Mouse (Mus musculus): ENCODE data around the gene Pitpnm1.
A peak's percentile ranks its signal among the peaks of the same experiment; 100 is the strongest.

Pitpnm1 gene

DNA sequence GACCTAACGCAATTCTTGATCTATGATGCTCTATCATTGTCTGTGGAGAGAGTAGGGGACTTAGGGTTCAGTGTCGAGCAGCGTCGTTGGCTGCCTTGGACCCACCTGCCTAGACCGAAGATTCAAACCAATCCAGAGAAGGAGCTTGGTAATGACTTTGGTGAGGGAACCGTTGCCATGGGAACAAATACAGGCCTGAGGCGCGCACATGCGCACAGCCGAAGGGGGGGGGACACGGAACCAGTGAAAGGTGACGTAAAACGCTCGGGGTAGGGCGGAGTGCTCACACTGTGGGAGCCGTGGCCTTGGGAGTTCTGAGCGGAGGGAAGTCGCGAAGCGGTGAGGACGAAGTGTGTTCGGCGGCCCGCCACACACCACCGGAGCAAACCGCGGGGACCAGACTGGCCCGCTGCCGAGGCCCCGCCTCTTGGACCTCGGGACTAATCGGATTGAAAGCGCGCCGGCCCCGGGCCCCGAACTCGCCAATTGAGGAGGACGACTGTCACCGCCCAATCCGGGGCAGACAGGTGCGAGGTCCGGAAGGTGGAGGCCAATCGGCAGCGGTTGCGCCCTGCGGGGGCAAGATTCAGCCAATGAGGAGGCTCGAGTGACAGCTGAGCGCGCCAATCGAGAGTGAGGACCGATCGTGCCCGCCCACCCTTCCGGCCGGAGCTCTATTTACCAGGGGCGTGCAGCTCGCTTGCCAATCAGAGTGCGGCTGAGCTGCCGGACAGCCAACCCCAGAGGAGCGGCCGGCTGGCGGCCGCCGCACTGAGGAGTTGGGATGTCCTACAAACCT lies 3.0 kb upstream of the Pitpnm1 start, which contains the start of gene Cdk2ap2:
Gene Cdk2ap2 (plus strand): TSS at position 541 of the 799 bp plus-strand sequence.
- DNase-seq = peak; percentile 99

DNA sequence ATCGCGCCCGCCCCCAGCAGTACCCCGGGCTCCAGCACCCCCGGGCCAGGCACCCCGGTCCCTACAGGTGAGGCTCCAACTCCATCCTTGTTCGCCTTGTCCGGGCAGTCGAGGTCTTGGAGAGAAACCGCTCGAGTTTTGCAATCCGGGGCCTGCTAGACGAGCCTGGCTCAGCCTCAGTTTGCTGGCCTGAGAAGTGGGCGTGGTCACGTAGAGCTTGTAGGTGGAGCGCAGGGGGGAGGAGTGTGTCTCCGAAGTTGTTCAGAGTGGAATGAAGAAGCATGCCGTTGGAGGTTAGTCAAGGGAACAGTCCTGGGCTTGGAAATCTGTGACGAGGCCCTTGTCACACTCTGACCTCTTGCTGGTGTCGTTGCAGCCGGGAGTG lies 2.4 kb upstream of the Pitpnm1 start:
- no peak for DNase-seq

- DNase-seq = no peak
Measured at GRCm38 (mm10) chr19:4098426-4098825, 1.4 kb upstream of the Pitpnm1 start.

GRCm38 (mm10) chr19:4099056-4099455 lies 742 bp upstream of the Pitpnm1 start:
- DNase-seq = peak; percentile 88

- DNase-seq = peak; percentile 80
Measured at GRCm38 (mm10) chr19:4100718-4101261, 992 bp downstream of the Pitpnm1 start.

GRCm38 (mm10) chr19:4101466-4101865 lies 1.7 kb downstream of the Pitpnm1 start:
- DNase-seq = no peak

- DNase-seq = no peak
Measured at GRCm38 (mm10) chr19:4102049-4102448, 2.3 kb downstream of the Pitpnm1 start.

DNA sequence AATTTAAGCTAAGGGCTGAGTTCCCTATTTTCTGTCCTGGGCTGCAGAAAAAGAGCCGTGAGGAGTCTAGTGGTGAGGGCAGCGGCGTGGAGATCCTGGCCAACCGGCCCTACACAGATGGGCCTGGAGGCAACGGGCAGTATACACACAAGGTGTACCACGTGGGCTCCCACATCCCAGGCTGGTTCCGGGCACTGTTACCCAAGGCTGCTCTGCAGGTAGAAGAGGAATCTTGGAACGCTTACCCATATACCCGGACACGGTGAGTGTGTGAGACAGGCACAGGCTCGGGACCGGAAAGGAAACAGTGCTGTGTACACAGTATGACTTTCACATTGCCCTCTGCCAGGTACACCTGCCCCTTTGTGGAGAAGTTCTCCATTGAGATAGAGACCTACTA lies 2.8 kb downstream of the Pitpnm1 start:
- no peak for DNase-seq

DNA sequence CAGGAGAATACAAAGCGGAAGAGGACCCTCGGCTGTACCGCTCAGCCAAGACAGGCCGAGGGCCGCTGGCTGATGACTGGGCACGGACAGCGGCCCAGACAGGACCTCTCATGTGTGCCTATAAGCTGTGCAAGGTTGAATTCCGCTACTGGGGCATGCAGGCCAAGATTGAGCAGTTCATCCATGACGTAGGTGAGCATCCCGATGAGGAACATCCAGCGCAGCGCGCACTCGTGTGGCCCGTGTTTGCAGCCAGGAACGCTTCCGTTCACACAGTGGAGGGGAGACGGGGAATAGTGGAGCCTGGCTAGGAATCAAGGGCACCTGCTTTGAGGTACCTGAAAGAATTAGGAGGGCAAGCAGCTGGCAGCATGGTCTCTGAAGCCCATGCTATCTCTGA lies 3.5 kb downstream of the Pitpnm1 start:
- DNase-seq = no peak

DNA sequence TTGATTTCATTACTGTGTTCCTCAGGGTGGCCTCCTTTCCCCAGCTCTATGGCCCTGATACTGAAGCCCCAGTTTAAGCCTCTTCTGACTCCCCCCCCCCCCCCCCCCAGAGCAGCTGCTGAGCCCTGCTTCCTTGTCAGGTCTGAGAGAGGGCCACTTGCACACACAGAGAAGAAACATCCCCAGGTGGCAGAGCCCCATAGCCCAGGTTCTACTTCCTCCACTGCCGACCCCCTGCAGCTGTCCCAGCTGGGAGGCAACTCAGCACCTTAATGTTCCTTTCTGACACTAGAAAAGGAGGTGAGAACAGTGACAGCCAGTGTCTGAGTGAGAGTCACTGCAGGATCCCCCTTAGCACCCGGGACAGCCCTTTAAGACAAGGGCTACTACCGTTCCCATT lies 4.0 kb downstream of the Pitpnm1 start:
- no peak for DNase-seq

DNA sequence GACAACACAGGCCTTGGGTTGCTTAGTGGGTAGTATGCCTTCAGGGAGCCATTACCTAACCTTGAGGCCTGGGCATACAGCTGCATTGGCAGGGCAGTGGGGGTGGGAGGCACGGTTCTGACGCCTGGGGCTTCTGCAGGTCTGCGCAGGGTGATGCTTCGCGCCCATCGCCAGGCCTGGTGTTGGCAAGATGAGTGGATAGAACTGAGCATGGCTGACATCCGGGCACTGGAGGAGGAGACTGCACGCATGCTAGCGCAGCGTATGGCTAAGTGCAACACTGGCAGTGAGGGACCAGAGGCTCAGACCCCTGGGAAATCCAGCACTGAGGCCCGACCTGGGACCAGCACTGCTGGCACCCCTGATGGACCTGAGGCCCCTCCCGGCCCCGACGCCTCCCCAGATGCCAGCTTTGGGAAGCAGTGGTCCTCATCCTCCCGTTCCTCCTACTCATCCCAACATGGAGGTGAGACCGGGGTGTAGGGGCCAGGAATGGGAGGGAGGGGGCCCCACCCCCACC lies 4.9 kb downstream of the Pitpnm1 start:
- no peak for DNase-seq

- no peak for DNase-seq
Measured at GRCm38 (mm10) chr19:4106654-4107053, 6.9 kb downstream of the Pitpnm1 start.

DNA sequence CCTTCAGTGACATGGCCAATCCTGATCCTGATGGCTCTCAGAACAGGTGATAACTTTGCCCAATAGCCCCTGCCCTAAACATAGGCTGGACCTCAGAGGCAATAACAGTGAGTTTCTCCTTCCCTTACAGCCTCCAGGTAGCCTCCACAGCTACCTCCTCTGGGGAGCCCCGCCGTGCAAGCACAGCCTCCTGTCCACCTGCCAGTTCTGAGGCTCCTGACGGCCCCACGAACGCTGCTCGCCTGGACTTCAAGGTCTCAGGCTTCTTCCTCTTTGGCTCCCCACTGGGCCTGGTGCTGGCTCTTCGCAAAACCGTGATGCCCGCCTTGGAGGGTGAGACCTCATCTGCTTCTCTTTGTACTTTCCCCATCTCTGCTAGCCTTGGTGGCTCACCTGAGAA lies 8.7 kb downstream of the Pitpnm1 start:
- DNase-seq = no peak

DNA sequence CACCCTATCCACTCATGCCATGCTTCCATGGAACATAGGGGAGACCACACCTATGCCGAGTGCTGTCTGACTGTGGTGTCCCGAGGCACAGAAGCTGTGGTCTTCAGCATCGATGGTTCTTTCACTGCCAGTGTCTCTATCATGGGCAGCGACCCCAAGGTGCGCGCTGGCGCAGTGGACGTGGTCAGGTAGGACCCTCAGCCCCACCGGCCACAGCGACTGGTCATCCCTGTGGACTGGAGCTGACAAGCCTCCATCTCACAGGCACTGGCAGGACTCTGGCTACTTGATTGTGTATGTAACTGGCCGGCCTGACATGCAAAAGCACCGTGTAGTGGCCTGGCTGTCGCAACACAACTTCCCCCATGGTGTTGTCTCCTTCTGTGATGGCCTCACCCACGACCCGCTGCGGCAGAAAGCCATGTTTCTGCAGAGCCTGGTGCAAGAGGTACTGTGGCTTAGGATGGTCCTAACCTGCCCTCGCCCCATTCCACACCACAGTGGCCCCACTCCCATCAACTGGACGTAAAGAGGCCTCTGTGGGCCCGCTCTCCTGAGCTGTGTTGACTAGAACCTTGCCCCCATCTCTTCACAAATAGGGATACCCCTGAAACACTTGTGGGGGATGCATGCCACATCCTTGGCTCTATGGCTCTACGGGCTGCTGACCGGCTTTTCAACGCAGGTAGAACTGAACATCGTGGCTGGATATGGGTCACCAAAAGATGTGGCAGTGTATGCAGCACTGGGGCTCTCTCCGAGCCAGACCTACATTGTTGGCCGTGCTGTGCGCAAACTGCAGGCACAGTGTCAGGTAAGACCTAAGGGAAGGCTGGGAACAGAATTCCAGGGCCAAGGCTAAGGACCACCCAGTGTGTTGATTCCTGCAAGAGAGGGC lies 12.5 kb downstream of the Pitpnm1 start:
- no peak for DNase-seq

DNA sequence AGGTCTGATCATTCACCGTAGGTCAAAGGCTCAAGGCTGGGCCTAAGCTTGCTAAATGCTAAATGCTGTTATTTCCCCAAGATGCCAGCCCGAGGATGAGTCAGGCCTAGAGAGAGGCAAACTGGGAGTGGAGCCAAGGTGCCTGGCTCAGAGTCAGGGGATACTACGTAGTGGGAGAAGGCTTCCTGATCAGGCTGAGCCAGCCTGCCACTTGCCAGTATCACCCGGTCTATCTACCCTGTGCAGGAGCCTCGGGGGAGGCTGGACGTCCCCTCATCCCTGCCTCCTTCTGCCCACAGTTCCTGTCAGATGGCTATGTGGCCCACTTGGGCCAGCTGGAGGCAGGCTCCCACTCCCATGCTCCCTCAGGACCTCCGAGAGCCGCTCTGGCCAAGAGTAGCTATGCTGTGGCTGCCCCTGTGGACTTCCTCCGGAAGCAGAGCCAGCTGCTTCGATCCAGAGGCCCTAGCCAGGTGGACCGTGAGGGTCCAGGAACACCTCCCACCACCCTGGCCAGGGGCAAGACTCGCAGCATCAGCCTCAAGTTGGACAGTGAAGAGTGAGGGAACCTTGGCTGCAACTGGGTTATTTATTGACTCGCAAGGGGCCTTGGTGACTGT lies 13.5 kb downstream of the Pitpnm1 start:
- peak; percentile 65 for DNase-seq

GRCm38 (mm10) chr19:4113806-4114230 lies 14.0 kb downstream of the Pitpnm1 start:
- no peak for DNase-seq

- no peak for DNase-seq
Measured at GRCm38 (mm10) chr19:4114551-4114950, 14.8 kb downstream of the Pitpnm1 start.

- no peak for DNase-seq
Measured at GRCm38 (mm10) chr19:4115144-4115543, 15.3 kb downstream of the Pitpnm1 start.

DNA sequence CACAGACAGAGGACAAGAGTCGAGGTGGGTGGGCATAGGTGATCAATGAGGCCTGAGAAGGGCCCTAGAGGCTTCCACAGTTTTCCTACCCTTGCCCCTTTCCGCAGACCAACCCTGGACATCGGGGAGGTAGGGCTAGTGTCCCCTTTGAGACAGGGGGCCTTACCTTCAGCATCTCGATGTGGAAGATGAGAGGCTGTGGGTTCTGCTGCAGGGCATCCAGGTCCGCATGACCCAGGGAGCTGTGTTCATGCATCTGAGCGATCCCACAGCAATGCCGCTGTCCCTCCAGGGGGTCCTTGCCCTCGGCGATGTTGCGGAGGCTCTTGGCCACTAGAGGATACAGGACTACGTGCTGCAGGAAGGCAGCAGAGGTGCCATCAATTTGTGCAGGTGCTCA lies 16.0 kb downstream of the Pitpnm1 start:
- DNase-seq = no peak

GRCm38 (mm10) chr19:4117006-4117405 lies 17.2 kb downstream of the Pitpnm1 start:
- DNase-seq = no peak

DNA sequence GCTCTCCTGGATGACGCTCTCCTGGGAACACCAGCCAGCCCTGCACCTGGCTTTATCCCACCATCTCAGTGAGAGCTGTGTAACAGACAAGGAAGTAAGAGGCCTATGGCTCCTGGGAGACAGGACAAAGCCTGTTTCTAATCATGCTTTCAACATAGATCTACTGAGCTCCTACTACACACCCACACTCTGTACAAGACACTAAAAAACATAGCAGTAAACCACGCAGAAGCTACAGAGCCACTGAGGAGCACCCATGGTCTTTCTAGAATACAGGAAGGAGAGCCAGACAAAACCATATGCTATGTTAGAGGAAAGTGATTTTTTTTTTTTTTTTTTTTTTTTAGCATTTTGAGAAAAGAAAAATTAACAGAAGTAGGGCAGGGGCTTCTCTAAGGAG lies 18.6 kb downstream of the Pitpnm1 start:
- no peak for DNase-seq

DNA sequence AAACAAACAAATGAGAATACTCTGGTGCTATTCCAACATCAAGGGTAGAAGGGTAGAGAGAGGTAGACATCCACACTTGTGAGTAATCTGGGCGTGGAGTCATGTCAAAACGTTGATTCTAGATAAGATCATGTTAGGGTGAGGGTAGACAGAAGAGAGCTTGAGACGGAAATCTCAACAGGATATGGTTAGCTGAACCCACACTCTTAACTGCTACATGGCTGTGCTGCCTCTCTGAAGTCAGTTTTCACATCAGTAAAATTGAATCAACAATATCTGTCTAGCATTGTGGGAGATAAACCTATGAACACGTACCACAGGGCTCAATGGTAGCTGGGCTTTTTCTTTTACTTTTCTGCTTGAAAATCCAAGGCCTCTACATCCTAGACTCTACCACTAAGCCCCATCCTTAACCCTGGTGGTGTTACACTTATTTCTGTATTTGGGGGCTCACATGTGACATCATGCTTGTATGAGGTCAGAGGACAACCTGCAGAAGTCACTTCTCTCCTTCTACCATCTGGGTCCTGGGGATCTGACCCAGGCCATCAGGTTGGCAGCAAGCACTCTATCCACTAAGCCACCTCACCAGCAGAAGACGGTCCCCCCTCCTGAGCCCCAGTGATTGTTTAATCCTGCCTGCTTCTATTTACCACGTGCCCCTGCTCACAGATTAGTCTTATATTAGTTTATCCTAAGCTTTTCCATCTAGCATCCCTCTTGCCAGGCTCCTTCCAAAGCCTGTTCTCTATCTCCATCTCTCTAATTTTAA lies 20.1 kb downstream of the Pitpnm1 start:
- DNase-seq = no peak
